Mouse (Mus musculus) frontal cortex, postnatal 14 days (tissue): ENCODE results near the gene Pxmp2.
A peak's percentile ranks its signal among the peaks of the same experiment; 100 is the strongest.

Experiments
- DNase-seq, 2 experiments: peaks; one replicate each; pipeline ENCODE4 v3.0.0; 2022; ENCODE audit warnings: low spot score in 2 of 2

Pxmp2 gene

DNA sequence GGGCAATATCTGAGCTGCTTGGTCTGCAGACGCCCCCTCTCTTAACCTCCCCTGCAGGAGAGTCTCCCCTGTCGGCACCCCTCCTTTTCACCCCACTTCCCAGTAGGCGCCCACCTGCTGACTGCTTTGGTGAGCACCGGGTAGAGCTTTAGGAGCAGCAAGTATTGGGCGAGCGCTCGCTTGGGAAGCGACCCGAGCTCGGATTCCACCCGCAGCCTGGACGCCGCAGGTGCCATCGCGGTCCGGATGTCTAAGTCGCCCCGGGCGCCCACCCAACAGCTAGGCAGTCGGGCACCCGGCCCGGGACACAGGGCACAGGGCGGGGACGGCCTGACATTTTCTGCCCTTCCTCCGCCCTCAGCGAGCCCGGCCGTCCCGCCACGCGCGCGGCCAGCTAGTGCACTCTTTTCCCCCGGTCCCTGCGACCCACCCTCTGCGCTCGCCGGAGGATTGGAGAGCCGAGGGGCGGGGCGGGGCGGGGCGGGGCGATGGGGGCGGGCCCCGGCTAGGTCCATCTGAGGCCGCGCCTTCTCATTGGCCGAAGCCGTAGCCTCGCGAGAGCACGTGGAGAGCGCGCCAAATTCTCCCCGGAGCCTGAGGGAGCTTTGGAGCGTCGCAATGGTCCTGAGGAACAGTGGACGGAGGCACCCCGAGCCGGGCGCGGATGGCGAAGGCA is at the start of gene Pxmp2, which contains the start of gene Pole:
TSS of gene Pxmp2 (minus strand) at position 417 of the 676 bp plus-strand sequence.
TSS of gene Pole (plus strand) at position 537 of the 676 bp plus-strand sequence.
- DNase-seq = peak; percentile 66 to 79

- no peak for DNase-seq
These were observed 44.5 kb upstream of the Pxmp2 start for GRCm38 (mm10) chr5:110330508-110330907.

- DNase-seq = no peak
These were observed 27.1 kb upstream of the Pxmp2 start for GRCm38 (mm10) chr5:110313127-110313526.

DNA sequence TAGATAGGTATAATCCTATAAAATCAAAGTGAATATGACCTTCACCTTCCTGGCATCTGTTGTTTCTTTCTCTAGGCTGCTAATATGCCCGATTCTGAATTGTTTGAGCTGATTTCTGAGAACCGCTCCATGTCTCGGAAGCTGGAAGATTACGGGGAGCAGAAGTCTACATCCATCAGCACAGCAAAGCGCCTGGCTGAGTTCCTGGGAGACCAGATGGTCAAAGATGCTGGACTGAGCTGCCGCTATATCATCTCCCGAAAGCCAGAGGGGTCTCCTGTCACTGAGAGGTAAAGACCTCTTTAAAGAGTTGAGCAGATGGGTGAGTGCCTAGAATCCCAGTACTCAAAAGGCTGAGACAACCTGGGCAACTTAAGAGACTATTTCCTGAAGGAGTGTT is 22.9 kb upstream of the Pxmp2 start:
- no peak for DNase-seq

GRCm38 (mm10) chr5:110300591-110300990 is 14.6 kb upstream of the Pxmp2 start:
- no peak for DNase-seq

GRCm38 (mm10) chr5:110296637-110297036 is 10.7 kb upstream of the Pxmp2 start:
- DNase-seq = no peak

DNA sequence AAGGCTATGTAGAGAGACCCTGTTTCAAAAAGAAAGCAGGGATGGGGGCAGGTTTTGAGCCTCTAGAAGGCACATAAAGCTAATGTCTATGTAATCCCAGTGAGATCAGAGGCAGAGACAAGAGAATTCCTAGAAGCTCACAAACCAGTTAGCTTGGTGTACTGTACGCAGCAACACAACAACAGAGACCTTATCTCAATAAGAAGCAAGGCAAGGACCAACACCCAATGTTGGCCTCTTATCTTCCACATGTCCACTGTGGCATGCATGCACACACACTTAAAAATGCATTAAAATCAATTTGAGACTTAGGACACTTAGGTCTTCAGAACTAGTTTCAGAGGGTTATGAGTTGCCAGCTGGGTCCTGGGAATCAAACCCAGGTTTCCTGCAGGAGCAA is 5.7 kb upstream of the Pxmp2 start:
- no peak for DNase-seq

DNA sequence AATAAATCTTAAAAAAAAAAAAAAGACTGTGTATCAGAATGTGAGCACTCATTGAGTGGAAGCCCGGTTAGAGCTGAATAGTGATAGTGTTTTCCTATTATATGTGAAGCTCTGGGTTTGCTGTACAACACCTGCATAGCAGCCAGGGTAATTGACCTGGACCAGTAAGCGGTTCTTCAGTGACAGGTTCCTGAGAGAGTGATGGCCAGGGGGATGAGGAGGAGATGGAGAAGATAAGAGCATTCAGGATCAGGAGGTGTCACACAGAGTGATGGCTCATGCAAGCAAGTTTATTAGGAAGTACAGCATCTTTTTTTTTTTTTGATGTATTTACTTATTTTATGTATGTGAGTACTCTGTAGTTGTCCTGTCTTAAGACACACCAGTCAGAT is 1.1 kb upstream of the Pxmp2 start:
- DNase-seq = no peak

DNA sequence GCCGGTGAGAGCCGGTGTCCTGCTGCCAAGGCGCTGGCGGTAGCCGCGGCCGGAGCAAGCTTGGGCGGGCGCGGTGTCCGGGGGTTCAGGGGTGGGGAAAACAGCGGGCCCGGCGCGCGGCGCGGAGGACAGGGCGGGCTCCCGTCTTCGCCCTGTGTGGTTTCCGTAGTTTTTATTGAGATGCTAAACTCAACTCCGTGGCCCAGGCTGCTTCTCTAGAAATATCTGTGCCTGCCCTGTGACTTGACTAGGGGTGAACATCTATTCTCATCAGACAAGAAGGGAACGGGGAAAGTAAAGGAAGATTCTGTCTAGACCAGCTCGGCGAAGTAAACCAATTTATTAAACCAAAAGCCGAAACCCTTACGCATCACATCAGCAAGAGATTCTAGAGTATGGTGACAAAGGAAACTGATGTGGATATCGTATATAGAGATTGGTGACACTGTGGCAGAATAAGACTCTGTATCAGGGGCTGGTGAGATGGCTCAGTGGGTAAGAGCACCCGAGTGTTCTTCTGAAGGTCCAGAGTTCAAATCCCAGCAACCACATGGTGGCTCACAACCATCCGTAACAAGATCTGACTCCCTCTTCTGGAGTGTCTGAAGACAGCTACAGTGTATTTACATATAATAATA is 579 bp upstream of the Pxmp2 start:
- DNase-seq = no peak

DNA sequence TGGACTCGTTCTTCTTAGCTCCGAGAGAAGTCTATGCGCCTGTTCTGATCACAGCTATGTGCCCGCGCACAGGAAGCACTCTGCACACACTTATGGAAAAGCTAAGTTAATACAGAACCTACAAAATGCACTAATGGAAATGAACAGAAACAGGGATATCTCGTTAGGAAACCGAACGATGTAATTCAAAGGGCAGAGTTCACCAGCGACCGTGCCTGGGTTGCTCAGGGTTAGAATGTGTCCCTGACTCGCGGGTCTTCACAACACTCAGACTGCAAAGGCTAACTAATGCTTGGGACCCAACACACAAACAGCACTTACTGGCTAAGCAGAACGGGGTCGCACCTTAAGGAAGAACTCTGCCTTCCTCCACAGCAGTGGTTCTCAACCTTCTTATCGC is 830 bp downstream of the Pxmp2 start:
- DNase-seq = no peak

DNA sequence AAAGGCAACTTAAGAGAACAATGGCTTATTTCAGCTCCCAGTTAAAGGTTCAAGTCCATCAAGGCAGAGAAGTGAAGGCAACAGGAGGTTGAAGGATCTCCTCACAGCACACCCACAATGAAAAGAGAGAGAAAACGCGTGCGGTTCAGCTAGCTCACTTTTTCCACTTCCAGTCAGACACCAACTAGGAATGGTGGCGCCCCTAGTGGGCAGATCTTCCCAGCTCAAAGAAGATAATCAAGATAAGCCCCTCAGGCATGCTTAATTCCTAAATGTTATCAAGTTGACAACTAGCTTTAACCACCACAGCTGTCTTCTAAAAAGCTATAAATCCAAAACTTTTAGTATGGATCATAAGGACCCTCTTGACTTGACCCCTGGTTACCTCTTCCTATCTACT is 1.4 kb downstream of the Pxmp2 start:
- DNase-seq = no peak

GRCm38 (mm10) chr5:110281984-110282383 is 4.0 kb downstream of the Pxmp2 start:
- DNase-seq = no peak

DNA sequence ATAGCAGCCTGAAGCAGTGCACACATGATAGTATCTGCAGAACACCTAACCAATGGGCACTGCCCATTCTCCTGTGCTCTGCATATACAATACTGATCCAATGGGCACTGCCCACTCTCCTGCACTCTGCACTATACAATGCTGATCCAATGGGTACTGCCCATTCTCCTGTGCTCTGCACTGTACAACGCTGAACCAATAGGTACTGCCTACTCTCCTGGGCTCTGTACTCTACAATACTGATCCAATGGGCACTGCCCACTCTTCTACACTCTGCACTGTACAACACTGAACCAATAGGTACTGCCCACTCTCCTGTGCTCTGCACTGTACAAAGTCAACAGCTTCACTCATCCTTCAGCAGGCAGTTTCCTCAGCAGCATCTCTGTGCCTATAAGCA is 9.1 kb downstream of the Pxmp2 start:
- DNase-seq = no peak

GRCm38 (mm10) chr5:110276391-110276790 is 9.6 kb downstream of the Pxmp2 start:
- no peak for DNase-seq

- no peak for DNase-seq
These were observed 11.1 kb downstream of the Pxmp2 start for GRCm38 (mm10) chr5:110274846-110275245.

DNA sequence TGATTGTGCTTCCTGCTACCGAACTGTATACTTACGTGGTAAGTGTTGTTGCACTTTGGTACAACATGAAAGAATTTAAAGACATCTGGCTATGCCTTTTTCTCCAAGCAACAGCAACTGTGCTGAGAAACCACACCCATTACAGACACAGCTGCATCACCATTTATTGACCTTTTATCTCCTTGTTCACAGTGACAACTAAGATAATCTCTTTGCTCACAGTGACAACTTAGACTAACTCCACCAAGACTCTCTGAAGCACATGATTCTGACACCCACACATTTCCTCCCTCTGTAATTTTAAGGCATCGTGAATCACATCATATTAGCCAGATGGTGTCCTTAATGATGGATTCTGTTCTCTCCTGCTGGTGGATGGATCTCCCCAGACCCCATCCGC is 11.8 kb downstream of the Pxmp2 start:
- no peak for DNase-seq

GRCm38 (mm10) chr5:110270242-110270641 is 15.7 kb downstream of the Pxmp2 start:
- DNase-seq = no peak

- peak; percentile 62 to 81 for DNase-seq
These were observed 16.6 kb downstream of the Pxmp2 start, which contains the start of gene Pgam5 for GRCm38 (mm10) chr5:110269141-110270101. Gene Pgam5 (minus strand): TSS chr5:110269913.

- DNase-seq = no peak
These were observed 19.0 kb downstream of the Pxmp2 start for GRCm38 (mm10) chr5:110266941-110267340.

GRCm38 (mm10) chr5:110244091-110244490 is 41.9 kb downstream of the Pxmp2 start:
- no peak for DNase-seq

GRCm38 (mm10) chr5:110232346-110232745 is 53.6 kb downstream of the Pxmp2 start:
- DNase-seq = no peak

DNA sequence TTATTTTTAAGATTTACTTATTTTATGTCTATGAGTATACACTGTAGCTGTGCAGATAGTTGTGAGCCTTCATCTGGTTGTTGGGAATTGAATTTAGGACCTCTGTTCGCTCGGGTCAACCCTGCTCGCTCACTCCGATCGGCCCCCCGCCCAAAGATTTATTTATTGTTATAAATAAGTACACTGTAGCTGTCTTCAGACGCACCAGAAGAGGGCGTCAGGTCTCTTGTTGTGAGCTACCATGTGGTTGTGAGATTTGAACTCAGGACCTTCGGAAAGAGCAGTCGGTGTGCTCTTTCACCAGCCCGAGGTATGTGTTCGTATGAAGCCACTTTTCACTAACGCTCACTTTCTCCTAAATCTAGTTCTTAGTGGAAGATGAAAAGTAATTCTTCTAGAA is 54.3 kb downstream of the Pxmp2 start:
- DNase-seq = no peak
